In the genomic region with DNA sequence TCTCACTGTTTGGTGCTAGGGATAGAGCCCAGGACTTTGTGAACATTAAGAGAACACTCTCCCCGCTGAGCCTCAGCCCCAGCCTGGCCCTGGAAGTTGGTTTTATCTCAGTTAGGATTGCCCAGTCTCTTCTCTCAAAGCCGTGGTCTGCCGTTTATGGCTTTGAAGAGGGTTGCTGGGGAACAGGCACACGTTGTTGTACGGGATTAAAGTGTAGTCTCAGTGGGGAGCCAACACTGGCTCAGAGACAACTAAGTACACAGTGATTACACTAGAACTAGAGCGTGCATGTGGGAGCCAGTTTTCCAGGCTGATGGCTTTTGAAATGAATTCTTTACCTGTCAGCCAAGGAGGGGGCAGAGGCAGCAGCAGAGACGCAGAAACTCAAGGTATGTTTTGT, we compare ENCODE assay signal across 29 mouse cellular contexts. TPM values are rescaled to one million over a fixed set of nuclear protein-coding genes. Genes with fewer than 3 reads are reported as not detected.
DNase-seq lines count a peak whose midpoint lies in the region; ATAC-seq and TF ChIP-seq lines count a peak whose summit lies in the region.
"Had no signal": no experiment of that assay in that cellular context is flagged by ENCODE, and none has a peak within 500 bp of the region (broad histone marks: within the 10 kb centered on the region; RNA-seq: fewer than 3 reads in every experiment).

No protein-coding gene starts in this region.

- H3K27me3 ChIP-seq in hindbrain, embryonic 14.5 days (ENCODE audit: control insufficient read depth, insufficient read depth, low read length): peaks cover 29% of the 10 kb centered on the region
- H3K27me3 ChIP-seq in hindbrain, embryonic 10.5 days (ENCODE audit: insufficient read depth, poor library complexity, severe bottlenecking): peaks cover 36% of the 10 kb centered on the region
- H3K27me3 ChIP-seq: CH12.LX, Patski had no signal

- no peak for TF ChIP-seq CTCF in brain, embryonic 14.5 days (IDR thresholded peaks at IDR 0.05; ENCODE audit: borderline replicate concordance, extremely low read depth, insufficient read depth, insufficient read length)

- peaks cover 9% of the 10 kb centered on the region; the same call in 1 of the 2 replicates for H3K4me1 ChIP-seq in hindbrain, embryonic 14.5 days (replicated peaks; ENCODE audit: control insufficient read depth, insufficient read depth, low read length)
- peaks cover 15% of the 10 kb centered on the region for H3K4me1 ChIP-seq in hindbrain, embryonic 10.5 days (replicated peaks)

- TF ChIP-seq POLR2A in brain, embryonic 14.5 days (IDR thresholded peaks at IDR 0.05; ENCODE audit: borderline replicate concordance, extremely low read depth, insufficient read depth, insufficient read length, poor library complexity, severe bottlenecking): no peak

- no peak overlapping the region for H3K4me3 ChIP-seq in hindbrain, embryonic 14.5 days (replicated peaks; ENCODE audit: low read length)
- no peak overlapping the region for H3K4me3 ChIP-seq in hindbrain, embryonic 10.5 days
- H3K4me3 ChIP-seq: embryonic facial prominence, embryonic 12.5 days; erythroblast, embryonic 14.5 days; forebrain, embryonic 12.5 days; forebrain, embryonic 15.5 days; heart, embryonic 12.5 days; heart, embryonic 15.5 days; hindbrain, embryonic 15.5 days had no signal

- 36% methylated on average over 7 of the region's 7 CpGs for WGBS in hindbrain, embryonic 14.5 days
- WGBS in hindbrain, embryonic 10.5 days: 35% methylated on average over 7 of the region's 7 CpGs

- no peak overlapping the region for H3K4me2 ChIP-seq in hindbrain, embryonic 14.5 days (replicated peaks)
- H3K4me2 ChIP-seq: embryonic facial prominence, embryonic 12.5 days; forebrain, embryonic 12.5 days; forebrain, embryonic 15.5 days; heart, embryonic 12.5 days; heart, embryonic 15.5 days; hindbrain, embryonic 15.5 days had no signal

- H3K36me3 ChIP-seq in hindbrain, embryonic 14.5 days (replicated peaks; ENCODE audit: control insufficient read depth, insufficient read depth): no peaks in the 10 kb centered on the region
- H3K36me3 ChIP-seq in hindbrain, embryonic 10.5 days: no peaks in the 10 kb centered on the region
- H3K36me3 ChIP-seq: embryonic facial prominence, embryonic 12.5 days; forebrain, embryonic 12.5 days; forebrain, embryonic 15.5 days; G1E; heart, embryonic 12.5 days; heart, embryonic 15.5 days; hindbrain, embryonic 15.5 days had no signal

- ATAC-seq in hindbrain, embryonic 14.5 days (ENCODE audit: low FRiP score): no peak
- ATAC-seq: activated CD4-positive, CD25-positive, alpha-beta regulatory T cell, adult 4 months; forebrain, embryonic 15.5 days; Patski had no signal

- no peak overlapping the region for H3K9ac ChIP-seq in hindbrain, embryonic 14.5 days
- H3K9ac ChIP-seq: embryonic facial prominence, embryonic 12.5 days; forebrain, embryonic 12.5 days; forebrain, embryonic 15.5 days; heart, embryonic 12.5 days; heart, embryonic 15.5 days; hindbrain, embryonic 15.5 days had no signal

- DNase-seq in hindbrain, embryonic 14.5 days (ENCODE audit: low spot score): peak; percentile 25
- no peak for DNase-seq in hindbrain, embryonic 10.5 days (ENCODE audit: low spot score)
- DNase-seq in retina, postnatal 1 day: peak; percentile 8
- no peak for DNase-seq in retina, embryonic 14.5 days (ENCODE audit: low spot score)
- peak; percentile 60 for DNase-seq in brain, embryonic 14.5 days (ENCODE audit: low read depth)
- DNase-seq in kidney, adult 11 months: no peak
- no peak for DNase-seq in left cerebral cortex, adult 11 months (ENCODE audit: low spot score)
- DNase-seq: adrenal gland, adult 8-10 months; adrenal gland, postnatal 25 days; B cell, adult 2 months; cerebellum, adult 11-12 months; cerebellum, adult 8-10 months; cerebellum, postnatal 10 days; gastrocnemius, postnatal 25 days; heart, adult 18-20 months; heart, postnatal 10 days; heart, postnatal 36 days had no signal

- H3K27ac ChIP-seq in hindbrain, embryonic 14.5 days: no peak overlapping the region
- H3K27ac ChIP-seq in hindbrain, embryonic 10.5 days: no peak overlapping the region
- H3K27ac ChIP-seq: embryonic facial prominence, embryonic 12.5 days; forebrain, embryonic 12.5 days; forebrain, embryonic 15.5 days; heart, embryonic 15.5 days; hindbrain, embryonic 15.5 days had no signal

- H3K9me3 ChIP-seq in hindbrain, embryonic 14.5 days (ENCODE audit: control insufficient read depth, low read length): no peaks in the 10 kb centered on the region
- no peaks in the 10 kb centered on the region for H3K9me3 ChIP-seq in hindbrain, embryonic 10.5 days
- H3K9me3 ChIP-seq: embryonic facial prominence, embryonic 12.5 days; forebrain, embryonic 12.5 days; forebrain, embryonic 15.5 days; G1E; heart, embryonic 12.5 days; heart, embryonic 15.5 days; hindbrain, embryonic 15.5 days had no signal

RNA-seq across cellular contexts. Expression of a gene that starts 3.9 kb away (rescaled TPM):
- polyA plus RNA-seq in hindbrain, embryonic 14.5 days (2014; fragmentation: Nextera tagmentation; extraction: Ambion mirVana): 0.90 and 1.0 TPM in 2 replicates
- 0.30 and 0.35 TPM in 2 replicates for polyA plus RNA-seq in hindbrain, embryonic 10.5 days (2016; fragmentation: Nextera tagmentation; extraction: Ambion mirVana)
- polyA plus RNA-seq in brain, embryonic 14.5 days (2012; rRNA removed): 0.81 and 0.86 TPM in 2 replicates
- polyA plus RNA-seq: erythroblast, embryonic 14.5 days; G1E; hindbrain, embryonic 11.5 days; Patski had no signal

RNA-seq across cellular contexts. Expression of a gene that starts 31.8 kb away (rescaled TPM):
- 46.0 and 48.8 TPM in 2 replicates for polyA plus RNA-seq in hindbrain, embryonic 14.5 days (2014; fragmentation: Nextera tagmentation; extraction: Ambion mirVana)
- polyA plus RNA-seq in hindbrain, embryonic 10.5 days (2016; fragmentation: Nextera tagmentation; extraction: Ambion mirVana): 11.6 and 14.2 TPM in 2 replicates
- 37.1 and 47.1 TPM in 2 replicates for polyA plus RNA-seq in brain, embryonic 14.5 days (2012; rRNA removed)

RNA-seq across cellular contexts. Expression of a gene that starts 48.8 kb away (rescaled TPM):
- 137 and 146 TPM in 2 replicates for polyA plus RNA-seq in hindbrain, embryonic 14.5 days (2014; fragmentation: Nextera tagmentation; extraction: Ambion mirVana)
- polyA plus RNA-seq in hindbrain, embryonic 10.5 days (2016; fragmentation: Nextera tagmentation; extraction: Ambion mirVana): 219 and 225 TPM in 2 replicates
- polyA plus RNA-seq in brain, embryonic 14.5 days (2012; rRNA removed): 76.9 and 133 TPM in 2 replicates

Comparison
In these comparisons a context has a peak if more than half of its experiments do, and no peak if none do; other contexts are left out.
1. DNase-seq: peak in hindbrain, embryonic 14.5 days (single experiment), retina, postnatal 1 day (single experiment) and brain, embryonic 14.5 days (single experiment); none in hindbrain, embryonic 10.5 days (single experiment), retina, embryonic 14.5 days (single experiment), kidney, adult 11 months (single experiment) and left cerebral cortex, adult 11 months (single experiment).